Mouse (Mus musculus) kidney, adult 2 months (tissue): Measurements from ENCODE around the gene Bcl6.

ENCODE experiments used
- CTCF ChIP-seq: fragments of 200-500 bp; conservative IDR thresholded peaks from 2 replicates; pipeline ENCODE4 v1.5.1; 2011; ENCODE audit warnings: low read depth, mild to moderate bottlenecking, control low read depth, low read length, moderate library complexity, mixed read lengths; ENCODE audit not compliant: insufficient read depth, insufficient read length
- POLR2A ChIP-seq: fragments of 200-500 bp; IDR thresholded peaks from one replicate; pipeline ENCODE4 v1.6.1; 2011; ENCODE audit warnings: low read depth, low read length, control low read depth

GRCm38 (mm10) chr16:23978495-23978894 lies 10.2 kb downstream of the Bcl6 start:
- TF ChIP-seq CTCF (no peak), POLR2A (no peak)
